Mouse (Mus musculus): Measurements from ENCODE around the gene Ckmt2. TPM values are rescaled to one million over a fixed set of nuclear protein-coding genes. Genes with fewer than 3 reads are reported as not detected.

The Ckmt2 gene
- polyA plus RNA-seq, 1 experiment from 2014 or later = not detected

Other genes with a start within 250 kb of the Ckmt2 start
- 0.06 TPM in 1 of 2 replicates, not detected in the other for gene Acot12, start 135.4 kb downstream of the Ckmt2 start, polyA plus RNA-seq (2016; fragmentation: Nextera tagmentation; extraction: Ambion mirVana)
- 31.0 and 34.3 TPM in 2 replicates for gene Zcchc9, start 69.2 kb downstream of the Ckmt2 start, polyA plus RNA-seq (2016; fragmentation: Nextera tagmentation; extraction: Ambion mirVana)

Measured in embryonic facial prominence, embryonic 12.5 days (tissue).